Mouse (Mus musculus): ENCODE data around the gene Ppp1r18. TPM values are rescaled to one million over a fixed set of nuclear protein-coding genes. Genes with fewer than 3 reads are reported as not detected.
A peak's percentile ranks its signal among the peaks of the same experiment; 100 is the strongest.

Ppp1r18 gene
- polyA plus RNA-seq, 1 experiment: 46.2 TPM

DNA sequence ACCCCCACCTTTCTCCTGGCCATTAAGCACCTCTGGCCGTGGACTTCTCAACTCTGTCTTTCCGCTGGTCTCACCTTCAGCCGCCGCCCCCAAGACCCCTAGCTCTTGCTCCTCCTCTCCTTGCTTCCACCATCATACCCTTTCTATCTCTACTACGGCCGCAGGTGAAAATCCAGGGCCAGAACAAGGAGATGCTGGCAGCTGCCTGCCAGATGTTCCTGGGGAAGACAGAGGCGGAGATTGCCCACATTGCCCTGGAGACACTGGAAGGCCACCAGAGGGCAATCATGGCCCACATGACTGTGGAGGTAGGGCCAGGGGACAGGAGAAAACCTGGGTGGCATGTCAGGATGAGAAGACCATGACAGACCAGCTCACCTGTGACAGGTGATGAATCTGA, 41.0 kb upstream of the Ppp1r18 start:
- Histone ChIP-seq H3ac (ENCODE audit: control insufficient read depth, insufficient read length) (no peak overlapping the region), H3K36me3 (ENCODE audit: control insufficient read depth, insufficient read depth) (peaks cover 12% of the 10 kb centered on the region), H3K4me2 (ENCODE audit: low read depth) (peak overlapping the region; percentile 59), H3K4me3 (peak overlapping the region; percentile 100), H3K79me2 (ENCODE audit: control insufficient read depth, insufficient read depth) (peaks cover 11% of the 10 kb centered on the region), H3K27me3 (ENCODE audit: control insufficient read depth, insufficient read depth, insufficient read length) (no peaks in the 10 kb centered on the region)
- TF ChIP-seq SRF (IDR thresholded peaks at IDR 0.05; ENCODE audit: control insufficient read depth, insufficient read length, low read depth) (no peak), TCF12 (IDR thresholded peaks at IDR 0.05; ENCODE audit: insufficient read depth, poor library complexity, severe bottlenecking) (no peak), REST (IDR thresholded peaks at IDR 0.05; ENCODE audit: insufficient read depth, insufficient read length) (no peak), USF1 (IDR thresholded peaks at IDR 0.05; ENCODE audit: low read depth) (no peak), MYOD1 (IDR thresholded peaks at IDR 0.05; ENCODE audit: control insufficient read depth in 1 of 3, insufficient read length in 2 of 3, low read depth in 2 of 3) (no peak), CEBPB (IDR thresholded peaks at IDR 0.05; ENCODE audit: insufficient read depth, poor library complexity, severe bottlenecking) (no peak), MAX (IDR thresholded peaks at IDR 0.05; ENCODE audit: low read depth) (no peak), MYOG (IDR thresholded peaks at IDR 0.05; ENCODE audit: control insufficient read depth in 1 of 3, insufficient read depth in 1 of 3, insufficient read length in 2 of 3, low read depth in 2 of 3) (no peak), POLR2AphosphoS2 (IDR thresholded peaks at IDR 0.05; ENCODE audit: insufficient read length, low read depth) (no peak), TCF3 (IDR thresholded peaks at IDR 0.05; ENCODE audit: insufficient read length, low read depth) (no peak), E2F4 (IDR thresholded peaks at IDR 0.05; ENCODE audit: insufficient read depth) (no peak), POLR2A (IDR thresholded peaks at IDR 0.05; ENCODE audit: insufficient read length, low read depth) (no peak)

DNA sequence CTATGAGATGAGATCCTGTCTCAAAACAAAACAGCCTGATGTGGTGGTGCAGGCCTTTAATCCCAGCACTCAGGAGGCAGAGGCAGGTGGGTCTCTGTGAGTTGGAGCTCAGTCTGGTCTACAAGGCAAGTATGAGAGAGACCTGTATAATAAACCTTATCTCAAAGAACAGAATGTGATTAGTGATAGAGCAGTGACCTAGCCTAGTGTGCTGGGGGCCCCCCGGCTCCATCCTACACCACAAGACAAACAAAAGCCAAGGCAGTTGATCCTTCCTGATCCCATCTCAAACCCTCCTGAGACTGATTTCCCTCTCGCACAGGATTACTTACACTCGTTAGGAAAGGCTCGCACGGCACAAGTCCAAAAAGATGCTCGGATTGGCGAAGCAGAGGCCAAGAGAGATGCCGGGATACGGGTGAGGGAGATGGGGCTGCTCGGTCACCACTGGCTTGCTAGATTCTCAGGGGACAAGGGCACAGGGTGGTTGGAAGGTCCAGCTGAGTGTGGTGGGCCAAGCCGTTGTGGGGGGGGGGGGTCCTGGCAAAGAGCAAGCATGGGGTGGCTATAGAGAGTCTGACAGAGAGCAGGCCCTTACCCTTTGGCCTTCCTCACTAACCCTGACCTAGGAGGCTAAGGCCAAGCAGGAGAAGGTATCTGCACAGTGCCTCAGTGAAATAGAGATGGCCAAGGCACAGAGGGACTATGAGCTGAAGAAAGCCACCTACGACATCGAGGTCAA, 40.1 kb upstream of the Ppp1r18 start:
- no peak overlapping the region for H3ac ChIP-seq (ENCODE audit: control insufficient read depth, insufficient read length)
- no peaks in the 10 kb centered on the region for H3K27me3 ChIP-seq (ENCODE audit: control insufficient read depth, insufficient read depth, insufficient read length)
- no peak for TF ChIP-seq MAX (IDR thresholded peaks at IDR 0.05; ENCODE audit: low read depth)
- TF ChIP-seq MYOG (IDR thresholded peaks at IDR 0.05; ENCODE audit: control insufficient read depth in 1 of 3, insufficient read depth in 1 of 3, insufficient read length in 2 of 3, low read depth in 2 of 3): no peak
- TF ChIP-seq SRF (IDR thresholded peaks at IDR 0.05; ENCODE audit: control insufficient read depth, insufficient read length, low read depth): no peak
- no peak for TF ChIP-seq USF1 (IDR thresholded peaks at IDR 0.05; ENCODE audit: low read depth)
- no peak for TF ChIP-seq REST (IDR thresholded peaks at IDR 0.05; ENCODE audit: insufficient read depth, insufficient read length)
- H3K4me3 ChIP-seq: no peak overlapping the region
- peaks cover 11% of the 10 kb centered on the region for H3K79me2 ChIP-seq (ENCODE audit: control insufficient read depth, insufficient read depth)
- no peak overlapping the region for H3K4me2 ChIP-seq (ENCODE audit: low read depth)
- H3K36me3 ChIP-seq (ENCODE audit: control insufficient read depth, insufficient read depth): peaks cover 12% of the 10 kb centered on the region

DNA sequence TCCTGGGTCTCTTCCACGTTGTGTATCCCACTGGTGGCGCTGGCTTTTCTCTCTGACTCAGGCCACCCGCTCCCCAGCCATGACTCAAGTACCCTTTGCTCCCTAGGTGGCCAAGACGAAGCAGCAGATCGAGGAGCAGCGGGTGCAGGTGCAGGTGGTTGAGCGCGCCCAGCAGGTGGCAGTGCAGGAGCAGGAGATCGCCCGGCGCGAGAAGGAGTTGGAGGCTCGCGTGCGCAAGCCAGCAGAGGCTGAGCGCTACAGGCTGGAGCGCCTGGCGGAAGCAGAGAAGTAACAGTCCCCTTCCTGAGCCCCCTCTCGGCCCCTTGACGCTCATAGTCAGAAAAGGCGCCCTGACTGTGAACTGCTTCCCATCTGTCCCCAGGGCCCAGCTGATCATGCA, 35.7 kb upstream of the Ppp1r18 start:
- Histone ChIP-seq H3K4me2 (ENCODE audit: low read depth) (no peak overlapping the region), H3ac (ENCODE audit: control insufficient read depth, insufficient read length) (no peak overlapping the region), H3K36me3 (ENCODE audit: control insufficient read depth, insufficient read depth) (peaks cover 28% of the 10 kb centered on the region), H3K4me3 (no peak overlapping the region), H3K79me2 (ENCODE audit: control insufficient read depth, insufficient read depth) (peaks cover 11% of the 10 kb centered on the region), H3K27me3 (ENCODE audit: control insufficient read depth, insufficient read depth, insufficient read length) (no peaks in the 10 kb centered on the region)
- TF ChIP-seq TCF3 (IDR thresholded peaks at IDR 0.05; ENCODE audit: insufficient read length, low read depth) (no peak), POLR2AphosphoS2 (IDR thresholded peaks at IDR 0.05; ENCODE audit: insufficient read length, low read depth) (peak; percentile 56), MAX (IDR thresholded peaks at IDR 0.05; ENCODE audit: low read depth) (no peak), MYOD1 (IDR thresholded peaks at IDR 0.05; ENCODE audit: control insufficient read depth in 1 of 3, insufficient read length in 2 of 3, low read depth in 2 of 3) (peak in 1 of 3 experiments; percentile 63), MYOG (IDR thresholded peaks at IDR 0.05; ENCODE audit: control insufficient read depth in 1 of 3, insufficient read depth in 1 of 3, insufficient read length in 2 of 3, low read depth in 2 of 3) (peak in 1 of 3 experiments; percentile 50)

DNA sequence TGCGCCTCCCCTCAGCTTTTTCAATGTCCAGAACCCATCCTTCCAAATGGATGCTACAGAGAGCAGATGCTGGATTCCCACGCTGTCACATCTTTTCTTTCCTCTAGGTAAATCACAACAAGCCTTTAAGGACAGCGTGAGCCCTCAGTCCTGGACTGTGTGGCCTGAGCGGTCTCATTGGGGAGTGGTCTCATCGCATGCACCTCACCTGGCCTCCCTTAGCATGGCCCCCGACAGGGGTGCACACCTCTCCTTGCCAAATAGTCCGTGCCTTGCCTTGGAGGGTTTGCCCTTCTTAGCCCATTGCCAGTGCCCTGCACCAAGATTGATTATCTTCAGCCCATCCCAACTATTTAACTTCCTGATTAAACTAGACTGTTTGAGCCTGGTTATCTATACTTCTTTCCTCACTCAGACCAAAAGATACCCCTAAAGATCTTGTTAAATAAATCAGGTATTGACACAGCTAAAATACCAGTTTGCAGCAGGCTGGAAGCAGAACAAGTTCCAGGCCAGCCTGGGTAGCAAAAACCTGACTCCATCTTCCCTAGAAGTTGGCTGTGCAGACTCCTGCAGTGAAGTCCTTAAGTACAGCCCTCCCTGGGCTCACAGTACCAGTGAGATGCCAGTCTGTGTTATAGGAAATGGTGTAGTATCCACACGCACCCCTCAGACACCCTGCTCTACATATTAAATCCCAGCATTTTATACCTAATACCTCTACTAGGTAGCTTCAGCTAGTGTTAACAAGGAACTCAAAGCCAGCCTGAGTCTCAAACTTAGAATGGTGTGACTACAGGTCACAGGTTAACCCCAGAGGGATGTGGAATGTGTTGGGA, 32.8 kb upstream of the Ppp1r18 start:
- Histone ChIP-seq H3K4me3 (no peak overlapping the region), H3K27me3 (ENCODE audit: control insufficient read depth, insufficient read depth, insufficient read length) (no peaks in the 10 kb centered on the region), H3K79me2 (ENCODE audit: control insufficient read depth, insufficient read depth) (peaks cover 39% of the 10 kb centered on the region), H3K4me2 (ENCODE audit: low read depth) (no peak overlapping the region), H3ac (ENCODE audit: control insufficient read depth, insufficient read length) (no peak overlapping the region), H3K36me3 (ENCODE audit: control insufficient read depth, insufficient read depth) (peaks cover 35% of the 10 kb centered on the region)
- no peak for TF ChIP-seq SRF (IDR thresholded peaks at IDR 0.05; ENCODE audit: control insufficient read depth, insufficient read length, low read depth)
- TF ChIP-seq POLR2AphosphoS2 (IDR thresholded peaks at IDR 0.05; ENCODE audit: insufficient read length, low read depth): peak; percentile 92
- no peak for TF ChIP-seq MYOG (IDR thresholded peaks at IDR 0.05; ENCODE audit: control insufficient read depth in 1 of 3, insufficient read depth in 1 of 3, insufficient read length in 2 of 3, low read depth in 2 of 3)
- no peak for TF ChIP-seq TCF3 (IDR thresholded peaks at IDR 0.05; ENCODE audit: insufficient read length, low read depth)
- peak; percentile 48 for TF ChIP-seq POLR2A (IDR thresholded peaks at IDR 0.05; ENCODE audit: insufficient read length, low read depth)
- TF ChIP-seq MAX (IDR thresholded peaks at IDR 0.05; ENCODE audit: low read depth): no peak
- TF ChIP-seq TCF12 (IDR thresholded peaks at IDR 0.05; ENCODE audit: insufficient read depth, poor library complexity, severe bottlenecking): no peak
- TF ChIP-seq REST (IDR thresholded peaks at IDR 0.05; ENCODE audit: insufficient read depth, insufficient read length): no peak
